Mouse (Mus musculus) lung, adult 2 months (tissue): ENCODE data around the gene Slc16a10.

Experiments used
- CTCF ChIP-seq: fragments of 200-500 bp; IDR thresholded peaks from 2 replicates; pipeline ENCODE4 v1.5.1; 2011; ENCODE audit warnings: mild to moderate bottlenecking, low read length, control low read depth; ENCODE audit not compliant: insufficient read depth
- POLR2A ChIP-seq: fragments of 200-500 bp; IDR thresholded peaks from 2 replicates; pipeline ENCODE4 v1.6.1; 2011; ENCODE audit warnings: low read depth, mild to moderate bottlenecking, control low read depth, low read length, borderline replicate concordance; ENCODE audit errors: extremely low read depth

DNA sequence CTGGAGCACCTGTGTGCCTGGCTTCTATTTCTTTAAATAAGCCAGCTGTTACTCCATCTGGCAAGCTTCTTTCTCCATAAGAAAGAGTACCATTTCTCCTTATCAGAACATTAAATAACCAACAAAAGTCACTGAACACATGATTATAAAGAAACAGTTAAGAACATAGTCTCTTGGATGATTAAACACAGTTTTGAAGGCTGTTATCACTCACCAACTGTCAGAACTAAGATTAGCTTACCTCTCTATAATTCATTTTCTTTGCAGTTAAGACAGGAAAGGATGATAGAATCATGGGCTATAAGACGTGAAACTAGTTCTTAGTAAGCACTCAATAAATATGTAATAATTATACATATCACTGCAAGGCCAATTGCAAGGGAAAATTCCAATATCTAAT is 36.9 kb downstream of the Slc16a10 start:
- TF ChIP-seq CTCF (no peak), POLR2A (no peak)
